Mouse (Mus musculus): ENCODE measurements around the gene Sec23a. TPM values are rescaled to one million over a fixed set of nuclear protein-coding genes. Genes with fewer than 3 reads are reported as not detected.
A peak's percentile ranks its signal among the peaks of the same experiment; 100 is the strongest.

Sec23a gene
- total and polyA plus RNA-seq, 2 experiments = 23.7 to 96.3 TPM

- H3K27me3 ChIP-seq (ENCODE audit: control insufficient read depth, insufficient read depth, low read length) = no peaks in the 10 kb centered on the region
- H3K36me3 ChIP-seq (ENCODE audit: control insufficient read depth, insufficient read depth, low read length) = no peaks in the 10 kb centered on the region
- H3K27ac ChIP-seq (replicated peaks; ENCODE audit: insufficient read depth, low read depth, low read length) = no peak overlapping the region
- H3K9ac ChIP-seq (ENCODE audit: low read depth, low read length) = no peak overlapping the region
- peak; percentile 33 for DNase-seq (ENCODE audit: extremely low read depth, low read depth, low spot score)
- no peak overlapping the region for H3K4me3 ChIP-seq (ENCODE audit: insufficient read depth, low read depth, low read length)
- WGBS = 10% methylated on average over 4 of the region's 4 CpGs
- peak; percentile 80 for TF ChIP-seq CTCF (IDR thresholded peaks at IDR 0.05; ENCODE audit: low read depth, low read length)
- no peak for TF ChIP-seq POLR2A (IDR thresholded peaks at IDR 0.05; ENCODE audit: extremely low read depth, insufficient read depth, low read length)
- H3K79me2 ChIP-seq (ENCODE audit: control insufficient read depth, insufficient read depth, low read length) = no peaks in the 10 kb centered on the region
- H3K4me1 ChIP-seq (ENCODE audit: control insufficient read depth, insufficient read depth, low read length) = no peaks in the 10 kb centered on the region
Observed at GRCm38 (mm10) chr12:58947231-58947630, 64.6 kb downstream of the Sec23a start.

GRCm38 (mm10) chr12:58942544-58942943 lies 69.3 kb downstream of the Sec23a start:
- H3K27ac ChIP-seq (replicated peaks; ENCODE audit: insufficient read depth, low read depth, low read length) = no peak overlapping the region
- H3K4me3 ChIP-seq (ENCODE audit: insufficient read depth, low read depth, low read length) = no peak overlapping the region
- no peak for DNase-seq (ENCODE audit: extremely low read depth, low read depth, low spot score)
- H3K79me2 ChIP-seq (ENCODE audit: control insufficient read depth, insufficient read depth, low read length) = no peaks in the 10 kb centered on the region
- WGBS = 89% methylated on average over 4 of the region's 4 CpGs
- H3K9ac ChIP-seq (ENCODE audit: low read depth, low read length) = no peak overlapping the region
- TF ChIP-seq CTCF (IDR thresholded peaks at IDR 0.05; ENCODE audit: low read depth, low read length) (no peak), POLR2A (IDR thresholded peaks at IDR 0.05; ENCODE audit: extremely low read depth, insufficient read depth, low read length) (no peak)
- H3K27me3 ChIP-seq (ENCODE audit: control insufficient read depth, insufficient read depth, low read length) = no peaks in the 10 kb centered on the region
- no peaks in the 10 kb centered on the region for H3K4me1 ChIP-seq (ENCODE audit: control insufficient read depth, insufficient read depth, low read length)
- no peaks in the 10 kb centered on the region for H3K36me3 ChIP-seq (ENCODE audit: control insufficient read depth, insufficient read depth, low read length)

- Histone ChIP-seq H3K79me2 (ENCODE audit: control insufficient read depth, insufficient read depth, low read length) (no peaks in the 10 kb centered on the region), H3K36me3 (ENCODE audit: control insufficient read depth, insufficient read depth, low read length) (no peaks in the 10 kb centered on the region), H3K27me3 (ENCODE audit: control insufficient read depth, insufficient read depth, low read length) (peaks cover 3% of the 10 kb centered on the region; the same call in 1 of the 2 replicates), H3K9ac (ENCODE audit: low read depth, low read length) (no peak overlapping the region), H3K27ac (replicated peaks; ENCODE audit: insufficient read depth, low read depth, low read length) (no peak overlapping the region), H3K4me1 (ENCODE audit: control insufficient read depth, insufficient read depth, low read length) (no peaks in the 10 kb centered on the region), H3K4me3 (ENCODE audit: insufficient read depth, low read depth, low read length) (no peak overlapping the region)
- TF ChIP-seq POLR2A (IDR thresholded peaks at IDR 0.05; ENCODE audit: extremely low read depth, insufficient read depth, low read length) (no peak), CTCF (IDR thresholded peaks at IDR 0.05; ENCODE audit: low read depth, low read length) (no peak)
- DNase-seq (ENCODE audit: extremely low read depth, low read depth, low spot score) = no peak
- WGBS = 43% methylated on average over 4 of the region's 4 CpGs
Observed at GRCm38 (mm10) chr12:58934580-58934979, 77.2 kb downstream of the Sec23a start.

- Histone ChIP-seq H3K27ac (replicated peaks; ENCODE audit: insufficient read depth, low read depth, low read length) (no peak overlapping the region), H3K27me3 (ENCODE audit: control insufficient read depth, insufficient read depth, low read length) (no peaks in the 10 kb centered on the region), H3K79me2 (ENCODE audit: control insufficient read depth, insufficient read depth, low read length) (no peaks in the 10 kb centered on the region), H3K4me3 (ENCODE audit: insufficient read depth, low read depth, low read length) (no peak overlapping the region), H3K4me1 (ENCODE audit: control insufficient read depth, insufficient read depth, low read length) (no peaks in the 10 kb centered on the region), H3K9ac (ENCODE audit: low read depth, low read length) (no peak overlapping the region), H3K36me3 (ENCODE audit: control insufficient read depth, insufficient read depth, low read length) (no peaks in the 10 kb centered on the region)
- WGBS = 83% methylated on average over 15 of the region's 15 CpGs
- DNase-seq (ENCODE audit: extremely low read depth, low read depth, low spot score) = no peak
- TF ChIP-seq POLR2A (IDR thresholded peaks at IDR 0.05; ENCODE audit: extremely low read depth, insufficient read depth, low read length) = no peak
- TF ChIP-seq CTCF (IDR thresholded peaks at IDR 0.05; ENCODE audit: low read depth, low read length) = no peak
Observed at GRCm38 (mm10) chr12:58924996-58925395, 86.8 kb downstream of the Sec23a start.

GRCm38 (mm10) chr12:58924025-58924424 lies 87.8 kb downstream of the Sec23a start:
- Histone ChIP-seq H3K79me2 (ENCODE audit: control insufficient read depth, insufficient read depth, low read length) (no peaks in the 10 kb centered on the region), H3K9ac (ENCODE audit: low read depth, low read length) (no peak overlapping the region), H3K4me1 (ENCODE audit: control insufficient read depth, insufficient read depth, low read length) (no peaks in the 10 kb centered on the region), H3K27me3 (ENCODE audit: control insufficient read depth, insufficient read depth, low read length) (no peaks in the 10 kb centered on the region), H3K27ac (replicated peaks; ENCODE audit: insufficient read depth, low read depth, low read length) (no peak overlapping the region), H3K36me3 (ENCODE audit: control insufficient read depth, insufficient read depth, low read length) (no peaks in the 10 kb centered on the region), H3K4me3 (ENCODE audit: insufficient read depth, low read depth, low read length) (no peak overlapping the region)
- no peak for TF ChIP-seq POLR2A (IDR thresholded peaks at IDR 0.05; ENCODE audit: extremely low read depth, insufficient read depth, low read length)
- TF ChIP-seq CTCF (IDR thresholded peaks at IDR 0.05; ENCODE audit: low read depth, low read length) = no peak
- DNase-seq (ENCODE audit: extremely low read depth, low read depth, low spot score) = no peak
- 74% methylated on average over 3 of the region's 3 CpGs for WGBS

- DNase-seq (ENCODE audit: extremely low read depth, low read depth, low spot score) = no peak
- H3K36me3 ChIP-seq (ENCODE audit: control insufficient read depth, insufficient read depth, low read length) = no peaks in the 10 kb centered on the region
- no peak for TF ChIP-seq POLR2A (IDR thresholded peaks at IDR 0.05; ENCODE audit: extremely low read depth, insufficient read depth, low read length)
- TF ChIP-seq CTCF (IDR thresholded peaks at IDR 0.05; ENCODE audit: low read depth, low read length) = no peak
- no peak overlapping the region for H3K9ac ChIP-seq (ENCODE audit: low read depth, low read length)
- 63% methylated on average over 6 of the region's 6 CpGs for WGBS
- H3K27me3 ChIP-seq (ENCODE audit: control insufficient read depth, insufficient read depth, low read length) = no peaks in the 10 kb centered on the region
- H3K4me1 ChIP-seq (ENCODE audit: control insufficient read depth, insufficient read depth, low read length) = no peaks in the 10 kb centered on the region
- no peaks in the 10 kb centered on the region for H3K79me2 ChIP-seq (ENCODE audit: control insufficient read depth, insufficient read depth, low read length)
- no peak overlapping the region for H3K27ac ChIP-seq (replicated peaks; ENCODE audit: insufficient read depth, low read depth, low read length)
- no peak overlapping the region for H3K4me3 ChIP-seq (ENCODE audit: insufficient read depth, low read depth, low read length)
Observed at GRCm38 (mm10) chr12:58920775-58921174, 91.0 kb downstream of the Sec23a start.
